Mouse (Mus musculus) neural tube, embryonic 15.5 days (tissue): ENCODE data around the gene Ncapd2. TPM values are rescaled to one million over a fixed set of nuclear protein-coding genes. Genes with fewer than 3 reads are reported as not detected.

Source experiments
- ATAC-seq: fragments of 200-750 bp; cut with Nextera tagmentation; 2 replicates; pipeline ENCODE4 v1.8.0; 2017; ENCODE audit warnings: mild to moderate bottlenecking, moderate TSS enrichment, moderate library complexity; ENCODE audit not compliant: low FRiP score
- H3K27ac ChIP-seq: fragments of 300-500 bp; sonication (generic); replicated peaks from 2 replicates; pipeline ENCODE4 v1.5.1; 2015; ENCODE audit warnings: mild to moderate bottlenecking, inconsistent platforms
- H3K27me3 ChIP-seq: fragments of 300-500 bp; sonication (generic); replicated peaks from 2 replicates; pipeline ENCODE4 v1.6.1; 2015; ENCODE audit warnings: inconsistent platforms
- H3K36me3 ChIP-seq: fragments of 300-500 bp; sonication (generic); 2 replicates; pipeline ENCODE4 v1.6.1; 2015; ENCODE audit warnings: inconsistent platforms
- H3K4me1 ChIP-seq: fragments of 300-500 bp; sonication (generic); 2 replicates; pipeline ENCODE4 v1.6.1; 2015; ENCODE audit warnings: inconsistent platforms
- H3K4me2 ChIP-seq: fragments of 300-500 bp; sonication (generic); 2 replicates; pipeline ENCODE4 v1.6.1; 2015; ENCODE audit warnings: inconsistent platforms, mild to moderate bottlenecking, moderate library complexity
- H3K4me3 ChIP-seq: fragments of 300-500 bp; sonication (generic); replicated peaks from 2 replicates; pipeline ENCODE4 v1.5.1; 2015; ENCODE audit warnings: mild to moderate bottlenecking, inconsistent platforms
- H3K9ac ChIP-seq: fragments of 300-500 bp; sonication (generic); replicated peaks from 2 replicates; pipeline ENCODE4 v1.6.1; 2015; ENCODE audit warnings: mild to moderate bottlenecking, inconsistent platforms
- H3K9me3 ChIP-seq: fragments of 300-500 bp; sonication (generic); replicated peaks from 2 replicates; pipeline ENCODE4 v1.6.1; 2016; ENCODE audit warnings: inconsistent platforms
- WGBS: fragments of 180-500 bp; shearing (Covaris S2); methylation state at CpG from one replicate; pipeline ENCODE4 v1.1.7; 2015; ENCODE audit warnings: mixed read lengths; 5-methylcytosine and 5-hydroxymethylcytosine counted together
- polyA plus RNA-seq: library from polyadenylated mRNA; unstranded; fragments of >200 nt; fragmentation: Nextera tagmentation; extraction: Ambion mirVana; gene quantifications from 2 replicates; pipeline ENCODE4 v1.2.1, GENCODE M21; 2015

The Ncapd2 gene
- 38.2 and 56.6 TPM in 2 replicates for polyA plus RNA-seq

GRCm38 (mm10) chr6:125191332-125192015 lies at the start of gene Ncapd2, which contains the start of gene Mrpl51:
Ncapd2 (minus strand) TSS chr6:125191701.
Mrpl51 (plus strand) TSS chr6:125191801.
- Histone ChIP-seq H3K36me3 (peaks cover 43% of the 10 kb centered on the region), H3K27ac (peak within 1 kb of the TSS; percentile 100), H3K27me3 (no peaks in the 10 kb centered on the region), H3K4me1 (peaks cover 30% of the 10 kb centered on the region), H3K4me2 (peak within 1 kb of the TSS; percentile 92), H3K4me3 (peak within 1 kb of the TSS; percentile 74), H3K9ac (peak within 1 kb of the TSS; percentile 78), H3K9me3 (no peaks in the 10 kb centered on the region)
- under 1% methylated on average over 54 of the region's 54 CpGs for WGBS
- ATAC-seq, result peak; percentile 98

- Histone ChIP-seq H3K9me3 (no peaks in the 10 kb centered on the region), H3K9ac (no peak overlapping the region), H3K27me3 (no peaks in the 10 kb centered on the region), H3K36me3 (no peaks in the 10 kb centered on the region), H3K4me1 (no peaks in the 10 kb centered on the region), H3K4me2 (no peak overlapping the region), H3K4me3 (no peak overlapping the region), H3K27ac (no peak overlapping the region)
- ATAC-seq, result no peak
- 72% methylated on average over 5 of the region's 5 CpGs for WGBS
Observed at GRCm38 (mm10) chr6:125240617-125241016, 49.1 kb upstream of the Ncapd2 start.

GRCm38 (mm10) chr6:125239547-125239946 lies 48.0 kb upstream of the Ncapd2 start:
- no peak overlapping the region for H3K27ac ChIP-seq

GRCm38 (mm10) chr6:125238396-125238795 lies 46.9 kb upstream of the Ncapd2 start:
- 74% methylated on average over 6 of the region's 6 CpGs for WGBS
- Histone ChIP-seq H3K4me2 (no peak overlapping the region), H3K9ac (no peak overlapping the region), H3K9me3 (no peaks in the 10 kb centered on the region), H3K27me3 (no peaks in the 10 kb centered on the region), H3K4me1 (no peaks in the 10 kb centered on the region), H3K36me3 (no peaks in the 10 kb centered on the region), H3K4me3 (no peak overlapping the region), H3K27ac (no peak overlapping the region)
- ATAC-seq, result no peak

More at GRCm38 (mm10) chr6:125239547-125239946, 48.0 kb upstream of the Ncapd2 start:
- no peak overlapping the region for H3K9ac ChIP-seq
- H3K9me3 ChIP-seq, result no peaks in the 10 kb centered on the region
- WGBS, result 92% methylated on average over 5 of the region's 5 CpGs
- no peaks in the 10 kb centered on the region for H3K36me3 ChIP-seq
- H3K4me3 ChIP-seq, result no peak overlapping the region
- no peaks in the 10 kb centered on the region for H3K4me1 ChIP-seq
- no peaks in the 10 kb centered on the region for H3K27me3 ChIP-seq
- no peak for ATAC-seq
- H3K4me2 ChIP-seq, result no peak overlapping the region

GRCm38 (mm10) chr6:125237421-125237820 lies 45.9 kb upstream of the Ncapd2 start:
- Histone ChIP-seq H3K9me3 (no peaks in the 10 kb centered on the region), H3K4me3 (no peak overlapping the region), H3K9ac (no peak overlapping the region), H3K36me3 (no peaks in the 10 kb centered on the region), H3K27ac (no peak overlapping the region), H3K4me1 (no peaks in the 10 kb centered on the region), H3K27me3 (no peaks in the 10 kb centered on the region), H3K4me2 (no peak overlapping the region)
- WGBS, result 84% methylated on average over 4 of the region's 4 CpGs
- ATAC-seq, result no peak

GRCm38 (mm10) chr6:125236782-125237181 lies 45.3 kb upstream of the Ncapd2 start, which contains the start of gene Cd27:
Cd27 (minus strand) TSS chr6:125237010.
- peaks cover 4% of the 10 kb centered on the region for H3K4me1 ChIP-seq
- no peak within 1 kb of the TSS for H3K9ac ChIP-seq
- no peaks in the 10 kb centered on the region for H3K27me3 ChIP-seq
- no peak within 1 kb of the TSS for H3K4me2 ChIP-seq
- ATAC-seq, result no peak
- 18% methylated on average over 6 of the region's 6 CpGs for WGBS
- no peak within 1 kb of the TSS for H3K27ac ChIP-seq
- no peaks in the 10 kb centered on the region for H3K36me3 ChIP-seq
- H3K9me3 ChIP-seq, result no peaks in the 10 kb centered on the region
- H3K4me3 ChIP-seq, result no peak within 1 kb of the TSS

- Histone ChIP-seq H3K9me3 (no peaks in the 10 kb centered on the region), H3K36me3 (no peaks in the 10 kb centered on the region), H3K9ac (no peak overlapping the region), H3K27ac (no peak overlapping the region), H3K4me2 (no peak overlapping the region), H3K4me1 (peaks cover 9% of the 10 kb centered on the region), H3K4me3 (no peak overlapping the region), H3K27me3 (no peaks in the 10 kb centered on the region)
- WGBS, result 48% methylated on average over 6 of the region's 6 CpGs
- no peak for ATAC-seq
Observed at GRCm38 (mm10) chr6:125236341-125236740, 44.8 kb upstream of the Ncapd2 start.

GRCm38 (mm10) chr6:125234520-125234828 lies 43.0 kb upstream of the Ncapd2 start:
- H3K9me3 ChIP-seq, result no peaks in the 10 kb centered on the region
- no peak for ATAC-seq
- H3K4me3 ChIP-seq, result no peak overlapping the region
- no peak overlapping the region for H3K9ac ChIP-seq
- peaks cover 22% of the 10 kb centered on the region for H3K4me1 ChIP-seq
- WGBS, result 87% methylated on average over 5 of the region's 5 CpGs
- no peak overlapping the region for H3K4me2 ChIP-seq
- no peaks in the 10 kb centered on the region for H3K36me3 ChIP-seq
- H3K27me3 ChIP-seq, result no peaks in the 10 kb centered on the region
- no peak overlapping the region for H3K27ac ChIP-seq

- no peak overlapping the region for H3K4me2 ChIP-seq
- H3K27ac ChIP-seq, result no peak overlapping the region
- no peaks in the 10 kb centered on the region for H3K9me3 ChIP-seq
- WGBS, result 69% methylated on average over 7 of the region's 7 CpGs
- no peaks in the 10 kb centered on the region for H3K36me3 ChIP-seq
- no peak overlapping the region for H3K9ac ChIP-seq
- no peaks in the 10 kb centered on the region for H3K27me3 ChIP-seq
- no peak for ATAC-seq
- no peak overlapping the region for H3K4me3 ChIP-seq
- peaks cover 22% of the 10 kb centered on the region for H3K4me1 ChIP-seq
Observed at GRCm38 (mm10) chr6:125233816-125234519, 42.5 kb upstream of the Ncapd2 start.

GRCm38 (mm10) chr6:125232516-125232915 lies 41.0 kb upstream of the Ncapd2 start:
- WGBS, result 77% methylated on average over 6 of the region's 6 CpGs
- H3K4me1 ChIP-seq, result peaks cover 22% of the 10 kb centered on the region
- H3K36me3 ChIP-seq, result no peaks in the 10 kb centered on the region
- H3K9me3 ChIP-seq, result no peaks in the 10 kb centered on the region
- H3K4me3 ChIP-seq, result no peak overlapping the region
- no peak overlapping the region for H3K27ac ChIP-seq
- H3K9ac ChIP-seq, result no peak overlapping the region
- no peaks in the 10 kb centered on the region for H3K27me3 ChIP-seq
- no peak overlapping the region for H3K4me2 ChIP-seq
- no peak for ATAC-seq

- Histone ChIP-seq H3K27ac (peak overlapping the region; percentile 81), H3K4me2 (peak overlapping the region; percentile 92), H3K4me3 (peak overlapping the region; percentile 45), H3K36me3 (no peaks in the 10 kb centered on the region), H3K27me3 (no peaks in the 10 kb centered on the region), H3K9ac (peak overlapping the region; percentile 61), H3K4me1 (peaks cover 22% of the 10 kb centered on the region), H3K9me3 (no peaks in the 10 kb centered on the region)
- WGBS, result 47% methylated on average over 4 of the region's 4 CpGs
- ATAC-seq, result peak; percentile 25; the same call in 1 of the 2 replicates
Observed at GRCm38 (mm10) chr6:125232045-125232437, 40.5 kb upstream of the Ncapd2 start.
